Mouse (Mus musculus): ENCODE measurements at regions not wholly inside any gene's neighbourhood (a gene's known extent, or its start where the extent isn't known, plus 50 kb on each side); places are given as distances from the start of the nearest gene placed in this dataset.
"Not testable (repeated sequence)": the region's sequence is repeated elsewhere in the genome, so short reads cannot be mapped to it uniquely, and the experiment has no call there.

DNA sequence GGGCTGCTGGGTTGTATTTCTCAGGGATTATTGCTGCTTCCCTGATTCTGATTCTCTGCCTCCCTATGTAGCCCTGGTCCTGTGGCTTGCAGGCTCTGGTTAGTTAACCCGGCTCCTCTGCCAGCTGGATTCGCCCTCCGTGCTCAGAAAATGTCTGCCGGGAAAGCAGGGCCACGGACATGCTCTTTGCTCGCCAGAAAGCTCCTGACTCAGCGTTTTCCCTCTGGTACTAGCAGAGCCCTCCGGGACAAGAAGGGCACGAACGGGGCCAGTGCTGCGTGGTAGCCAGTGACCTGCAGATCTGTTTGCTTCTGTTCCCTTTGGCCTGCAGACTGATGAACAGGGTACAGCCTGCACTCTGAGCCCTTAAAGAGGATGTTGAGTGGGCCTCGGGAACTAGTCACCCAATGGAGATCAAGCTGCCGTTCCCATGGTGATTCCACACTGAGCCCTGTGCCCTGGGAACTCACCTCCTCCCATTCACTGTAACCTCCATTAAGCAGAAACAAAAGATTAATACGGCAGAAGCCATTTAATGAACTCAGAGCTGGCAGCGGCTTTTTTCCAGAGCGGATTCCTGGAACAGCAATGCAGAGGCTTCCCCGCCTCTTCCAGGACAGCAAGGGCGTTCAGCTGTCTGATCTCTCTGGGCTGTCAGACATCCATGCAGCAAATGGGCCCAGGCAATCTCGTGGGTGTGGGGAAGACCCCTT lies 159.9 kb upstream of the Myt1l start:
- DNase-seq (ENCODE audit: low spot score in 2 of 2): no peak

DNA sequence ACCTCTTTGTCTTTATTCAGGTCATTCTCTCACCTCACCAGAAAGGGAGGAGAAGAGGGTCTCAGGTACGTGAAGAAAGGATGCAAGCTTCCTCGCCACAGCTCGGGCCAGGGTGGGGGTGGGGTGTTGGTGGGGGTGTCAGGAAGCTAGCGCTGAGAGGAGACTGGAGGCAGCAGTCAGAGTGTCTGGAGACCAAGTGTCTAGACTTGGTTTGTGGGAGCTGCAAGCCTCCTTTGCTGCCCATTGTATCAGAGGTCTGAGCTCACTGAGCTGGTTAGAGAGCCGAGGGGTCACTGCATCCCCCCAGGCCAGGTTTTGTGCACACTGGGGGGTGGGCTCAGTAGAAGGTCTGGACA lies 159.4 kb upstream of the Myt1l start:
- DNase-seq (ENCODE audit: low spot score in 2 of 2): no peak

DNA sequence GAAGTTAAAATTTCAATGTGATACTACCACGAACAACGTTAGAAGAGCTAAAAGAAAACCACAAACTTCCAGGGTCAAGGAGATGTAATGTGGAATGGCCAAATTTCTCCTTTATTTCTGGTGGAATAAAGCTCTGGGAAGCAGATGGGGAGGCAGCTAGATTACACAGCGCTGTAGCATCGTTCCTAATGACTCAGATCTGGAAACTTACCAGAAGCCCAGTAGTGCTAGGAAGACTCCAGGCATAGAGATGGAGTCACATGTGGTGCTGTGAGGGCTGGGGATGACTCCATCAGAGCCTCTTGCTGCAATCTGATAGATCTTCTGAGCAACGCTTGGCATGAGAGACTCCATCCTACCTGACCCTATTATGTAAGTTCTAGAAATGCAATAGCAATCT lies 136.4 kb upstream of the Myt1l start:
- no peak for DNase-seq (ENCODE audit: low spot score in 2 of 2)

DNA sequence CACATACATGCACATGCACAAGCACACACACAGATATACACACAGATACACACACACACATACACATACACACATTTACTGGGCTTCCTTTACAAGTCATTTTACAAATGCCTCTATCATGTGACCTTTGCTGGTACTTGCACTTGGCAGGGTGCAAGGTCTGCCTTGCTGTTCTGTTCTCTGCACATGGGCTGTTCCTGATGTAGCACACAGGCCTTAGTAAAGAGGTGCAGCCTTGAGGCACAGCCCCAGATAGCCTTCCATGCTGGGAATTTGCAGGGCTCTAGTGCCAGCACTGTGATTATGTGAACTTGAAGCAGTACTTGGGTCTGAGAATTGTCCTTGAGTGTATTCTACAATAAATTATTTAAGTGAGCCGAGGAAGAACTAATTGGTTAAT lies 133.9 kb upstream of the Myt1l start:
- no peak for DNase-seq (ENCODE audit: low spot score in 2 of 2)

DNA sequence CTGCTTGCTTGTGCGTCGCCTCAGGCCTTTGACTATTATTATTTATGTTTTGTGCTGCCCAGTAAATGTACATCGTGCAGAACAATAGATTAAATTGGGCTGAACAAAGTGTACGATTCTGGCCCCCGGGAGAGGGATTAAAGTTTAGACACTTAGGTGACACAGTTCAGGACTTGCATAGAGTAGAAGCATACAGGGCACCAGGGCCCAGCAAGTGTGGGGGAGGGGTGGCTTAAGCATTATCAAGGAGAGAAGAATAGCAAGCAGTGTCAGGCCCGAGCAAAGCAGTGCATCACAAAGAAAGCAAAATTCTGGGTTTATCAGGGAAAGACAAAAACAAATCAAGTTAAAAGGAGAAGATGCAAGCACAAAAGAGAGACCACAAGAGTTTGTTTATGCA lies 133.3 kb upstream of the Myt1l start:
- no peak for DNase-seq (ENCODE audit: low spot score in 2 of 2)

DNA sequence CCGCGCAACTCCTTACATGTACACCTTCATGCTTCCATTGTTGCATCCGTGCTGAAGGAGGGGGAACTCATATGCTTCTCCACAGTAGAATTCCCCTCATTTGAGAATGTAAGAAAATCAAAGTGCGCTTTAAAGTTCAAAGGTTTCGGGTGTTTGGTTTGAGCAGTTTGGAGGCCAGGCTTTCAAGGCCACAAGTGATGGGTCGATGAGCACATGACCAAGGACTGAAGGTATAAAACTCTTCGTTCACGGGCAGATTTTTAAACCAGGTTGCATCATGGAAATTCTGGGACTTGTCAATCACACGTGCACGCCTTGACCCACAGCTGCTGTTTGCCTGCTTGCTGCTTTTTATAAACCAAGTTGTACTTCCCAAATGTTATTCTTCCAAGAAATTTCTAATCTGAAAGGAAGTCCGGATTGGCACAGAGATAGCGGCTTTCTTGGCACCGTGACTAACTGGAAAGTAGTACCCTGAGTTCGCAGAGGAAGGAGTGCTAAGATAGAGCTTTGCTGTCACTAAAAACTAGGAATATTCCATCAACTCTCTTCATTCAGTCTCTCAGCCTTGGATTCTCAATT lies 132.7 kb upstream of the Myt1l start:
- DNase-seq (ENCODE audit: low spot score in 2 of 2): no peak

DNA sequence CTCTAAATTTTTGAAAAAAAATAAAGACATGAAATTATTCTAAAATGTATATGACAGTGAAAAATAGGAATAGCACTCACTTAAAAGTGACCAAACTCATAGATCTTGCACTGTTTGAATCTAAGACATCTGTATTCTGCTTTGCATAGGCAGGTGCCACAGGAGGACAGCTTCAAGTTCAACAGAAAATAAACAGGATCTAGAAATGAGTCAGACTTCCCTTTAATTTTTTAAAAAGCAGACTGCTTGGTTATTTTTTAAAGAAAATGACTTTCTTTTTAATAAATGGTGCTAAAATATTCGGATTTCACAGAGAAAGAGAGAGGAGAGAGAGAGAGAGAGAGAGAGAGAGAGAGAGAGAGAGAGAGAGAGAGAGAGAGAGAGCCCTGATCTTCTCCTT lies 123.8 kb upstream of the Myt1l start:
- DNase-seq (ENCODE audit: low spot score in 2 of 2): no peak

DNA sequence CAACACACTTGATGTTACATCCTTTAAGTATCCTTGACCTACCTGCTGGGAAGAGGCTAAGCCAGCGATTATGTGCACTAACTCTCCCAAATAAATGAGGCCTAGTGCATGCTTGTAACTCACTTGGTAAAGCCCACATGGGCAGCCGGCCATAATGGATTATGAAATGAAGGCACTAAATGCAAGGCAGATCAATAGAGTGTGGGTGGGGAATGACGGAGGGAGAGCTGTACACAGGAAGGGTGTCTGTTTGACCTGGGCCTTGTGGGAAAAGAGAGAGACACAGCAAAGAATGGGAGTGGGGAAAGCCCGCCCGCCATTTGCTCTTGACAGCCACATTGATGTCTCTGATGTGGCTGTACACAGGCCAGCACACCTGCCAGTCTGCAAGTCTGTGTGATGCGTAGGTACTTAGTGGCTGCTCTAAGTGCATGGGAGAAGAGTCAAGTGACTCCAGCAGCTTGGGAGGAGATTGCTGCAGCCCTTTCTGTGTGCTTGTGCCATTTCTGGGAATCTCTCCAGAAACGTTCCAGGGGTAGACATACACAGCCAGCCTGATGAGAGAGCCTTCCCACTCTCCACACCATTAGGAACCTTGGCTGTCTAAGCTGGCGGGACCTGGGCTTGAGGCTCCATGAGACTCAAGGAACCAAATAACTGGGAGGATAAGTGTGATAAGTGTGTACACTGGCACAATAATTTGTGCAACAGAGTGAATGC lies 118.7 kb upstream of the Myt1l start:
- no peak for DNase-seq (ENCODE audit: low spot score in 2 of 2)

DNA sequence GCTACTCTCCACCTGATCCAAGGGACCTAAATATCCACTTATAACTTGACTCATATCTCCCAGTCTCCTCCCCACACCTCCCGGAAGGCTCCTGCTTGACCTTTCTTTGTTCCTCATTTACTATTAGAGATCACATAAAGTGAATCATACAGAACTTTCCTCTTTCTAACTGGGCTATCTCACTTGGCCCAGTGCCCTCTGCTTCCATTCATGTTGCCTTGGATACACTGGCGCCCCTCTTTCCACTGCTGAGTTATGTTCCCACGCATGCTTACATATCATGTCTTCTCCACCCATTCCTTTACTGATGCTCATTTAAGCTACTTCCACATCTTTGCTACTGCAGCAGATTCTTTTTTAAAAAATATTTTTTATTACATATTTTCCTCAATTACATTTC lies 94.2 kb upstream of the Myt1l start:
- no peak for DNase-seq (ENCODE audit: low spot score in 2 of 2)

DNA sequence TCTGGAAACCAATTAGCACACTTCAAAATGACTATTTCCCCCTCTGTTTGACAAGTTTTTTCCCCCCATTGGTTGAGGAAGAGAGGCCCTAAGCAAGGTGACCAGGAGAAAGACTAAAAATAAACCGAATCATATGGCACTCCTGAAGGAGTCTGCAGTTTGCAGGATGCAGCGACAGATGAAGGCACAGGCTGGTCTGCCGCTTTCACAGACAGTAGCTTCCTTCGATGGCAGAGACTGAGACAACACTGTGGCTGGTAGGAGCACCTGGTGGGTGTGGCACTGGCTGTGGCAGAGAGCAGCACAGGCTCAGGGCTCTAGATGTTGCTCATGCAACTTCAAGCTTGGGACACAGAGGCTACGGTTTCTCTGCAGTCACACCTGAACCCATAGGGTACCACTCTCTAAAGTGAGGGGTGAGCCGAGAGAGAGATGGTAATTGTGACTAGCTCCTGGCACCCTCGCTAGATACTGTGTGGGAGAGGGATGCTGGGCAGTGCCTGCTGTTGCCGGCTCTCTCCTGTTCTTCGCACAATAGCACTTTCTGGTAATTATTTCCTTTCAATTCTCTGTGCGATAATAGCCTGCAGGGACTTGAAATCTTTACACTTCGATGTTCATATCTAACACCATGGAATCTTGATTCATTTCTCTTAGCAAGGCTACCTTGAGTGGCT lies 88.7 kb upstream of the Myt1l start:
- DNase-seq (ENCODE audit: low spot score in 2 of 2): no peak

DNA sequence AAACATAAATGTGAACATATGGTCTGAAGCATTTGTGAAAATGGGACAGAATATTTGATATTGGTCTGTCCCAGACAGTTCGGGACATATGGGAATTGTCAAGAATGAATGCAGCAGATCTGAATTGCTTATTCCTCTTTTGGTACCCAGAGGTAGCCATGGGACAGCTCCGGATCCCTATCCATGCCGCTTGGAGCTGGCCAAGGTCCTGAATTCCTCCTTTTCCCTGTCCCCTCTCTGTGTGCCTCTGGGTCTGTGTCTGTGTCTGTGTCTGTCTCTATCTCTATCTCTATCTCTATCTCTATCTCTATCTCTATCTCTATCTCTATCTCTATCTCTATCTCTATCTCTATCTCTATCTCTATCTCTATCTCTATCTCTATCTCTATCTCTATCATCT lies 63.0 kb upstream of the Myt1l start:
- not testable (repeated sequence) for DNase-seq (ENCODE audit: low spot score in 2 of 2)

Measured in natural killer cell, adult 2 months (primary cell).